Comparison of ENCODE assay signal across 8 mouse cellular contexts in the genomic region with DNA sequence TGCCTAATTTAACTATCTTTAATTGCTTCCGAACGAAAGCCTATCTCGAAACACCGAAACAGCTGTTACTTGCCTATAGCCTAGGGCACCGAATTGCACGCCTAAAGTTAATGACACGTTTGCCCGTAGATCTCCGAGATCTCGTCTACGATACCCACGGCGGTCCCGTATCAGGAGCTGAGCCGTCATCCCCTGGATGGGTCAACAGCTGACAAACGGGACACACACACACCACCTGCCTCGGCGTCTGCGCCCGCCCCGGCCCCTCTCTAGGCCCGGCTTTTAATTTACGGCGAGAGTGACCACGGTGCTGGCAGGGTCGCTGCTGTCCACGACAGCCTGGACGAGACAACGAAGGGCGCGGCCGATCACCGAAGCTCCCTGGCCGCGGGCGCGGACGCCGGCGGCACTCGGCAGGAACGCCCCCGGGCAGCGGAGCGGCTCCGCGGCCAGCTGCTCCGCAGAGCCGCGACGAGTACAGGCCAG. TPM values are rescaled to one million over a fixed set of nuclear protein-coding genes. Genes with fewer than 3 reads are reported as not detected.
DNase-seq lines count a peak whose midpoint lies in the region; ATAC-seq and TF ChIP-seq lines count a peak whose summit lies in the region.

No protein-coding gene starts in this region.

- H3K4me1 ChIP-seq in lung, postnatal 0 days (ENCODE audit: insufficient read depth, low read depth, low read length) = peaks cover 8% of the 10 kb centered on the region
- H3K4me1 ChIP-seq in forebrain, postnatal 0 days (ENCODE audit: insufficient read depth) = peaks cover 4% of the 10 kb centered on the region; the same call in 1 of the 2 replicates
- peaks cover 23% of the 10 kb centered on the region for H3K4me1 ChIP-seq in liver, postnatal 0 days (ENCODE audit: insufficient read depth)

- peak; percentile 40 for ATAC-seq in lung, postnatal 0 days
- ATAC-seq in forebrain, postnatal 0 days = peak; percentile 34
- ATAC-seq in liver, postnatal 0 days = peak; percentile 52

- H3K27ac ChIP-seq in lung, postnatal 0 days (ENCODE audit: low read length) = peak overlapping the region; percentile 76
- H3K27ac ChIP-seq in forebrain, postnatal 0 days (ENCODE audit: low read depth, low read length) = peak overlapping the region; percentile 85
- peak overlapping the region; percentile 95 for H3K27ac ChIP-seq in liver, postnatal 0 days (ENCODE audit: low read depth)

- H3K27me3 ChIP-seq in lung, postnatal 0 days (replicated peaks; ENCODE audit: insufficient read depth, low read length) = no peaks in the 10 kb centered on the region
- no peaks in the 10 kb centered on the region for H3K27me3 ChIP-seq in forebrain, postnatal 0 days (ENCODE audit: insufficient read depth, low read length)
- H3K27me3 ChIP-seq in liver, postnatal 0 days (ENCODE audit: insufficient read depth, low read length) = no peaks in the 10 kb centered on the region

- peak overlapping the region; percentile 82 for H3K4me2 ChIP-seq in lung, postnatal 0 days (replicated peaks; ENCODE audit: low read depth, low read length)
- H3K4me2 ChIP-seq in forebrain, postnatal 0 days (ENCODE audit: low read depth) = peak overlapping the region; percentile 61
- H3K4me2 ChIP-seq in liver, postnatal 0 days (ENCODE audit: low read depth, low read length) = peak overlapping the region; percentile 91

- 0 out of 2 replicates have a peak, but pooled peaks cover 3% of the 10 kb centered on the region for H3K36me3 ChIP-seq in lung, postnatal 0 days (ENCODE audit: insufficient read depth, low read length)
- H3K36me3 ChIP-seq in forebrain, postnatal 0 days (ENCODE audit: insufficient read depth) = no peaks in the 10 kb centered on the region
- H3K36me3 ChIP-seq in liver, postnatal 0 days (replicated peaks; ENCODE audit: insufficient read depth, low read length) = peaks cover under 1% of the 10 kb centered on the region; the same call in 1 of the 2 replicates

- TF ChIP-seq EP300 in lung, postnatal 0 days (IDR thresholded peaks at IDR 0.05) = no peak
- no peak for TF ChIP-seq EP300 in liver, postnatal 0 days (IDR thresholded peaks at IDR 0.05; ENCODE audit: low read depth)

- H3K9ac ChIP-seq in lung, postnatal 0 days (replicated peaks; ENCODE audit: low read depth) = peak overlapping the region; percentile 96
- H3K9ac ChIP-seq in forebrain, postnatal 0 days = peak overlapping the region; percentile 92
- peak overlapping the region; percentile 100 for H3K9ac ChIP-seq in liver, postnatal 0 days (replicated peaks)

- WGBS in lung, postnatal 0 days = 1% methylated on average over 41 of the region's 51 CpGs
- 3% methylated on average over 51 of the region's 51 CpGs for WGBS in forebrain, postnatal 0 days
- under 1% methylated on average over 50 of the region's 51 CpGs for WGBS in liver, postnatal 0 days (ENCODE audit: insufficient replicate concordance)

- peak overlapping the region; percentile 100 for H3K4me3 ChIP-seq in lung, postnatal 0 days (ENCODE audit: low read depth, low read length)
- H3K4me3 ChIP-seq in forebrain, postnatal 0 days (ENCODE audit: low read depth, low read length) = peak overlapping the region; percentile 77
- H3K4me3 ChIP-seq in liver, postnatal 0 days (ENCODE audit: low read depth, low read length) = peak overlapping the region; percentile 99

- no peaks in the 10 kb centered on the region for H3K9me3 ChIP-seq in lung, postnatal 0 days (ENCODE audit: low read length)
- no peaks in the 10 kb centered on the region for H3K9me3 ChIP-seq in forebrain, postnatal 0 days (ENCODE audit: low read length)
- no peaks in the 10 kb centered on the region for H3K9me3 ChIP-seq in liver, postnatal 0 days (ENCODE audit: low read length)

- DNase-seq in adrenal gland, adult 8-10 months = peak; percentile 18
- no peak for DNase-seq in adrenal gland, postnatal 10 days
- peak; percentile 40 for DNase-seq in lung, postnatal 0 days (ENCODE audit: low spot score)
- DNase-seq in lung, postnatal 36 days = no peak
- DNase-seq in forebrain, postnatal 0 days = peak; percentile 22
- DNase-seq in liver, postnatal 0 days = no peak
- no peak for DNase-seq in adrenal gland, adult 2 months
- no peak for DNase-seq in cerebellum, postnatal 36 days

- no peak for TF ChIP-seq CTCF in lung, postnatal 0 days (IDR thresholded peaks at IDR 0.05)
- no peak for TF ChIP-seq CTCF in forebrain, postnatal 0 days (IDR thresholded peaks at IDR 0.05; ENCODE audit: low read depth)
- TF ChIP-seq CTCF in liver, postnatal 0 days (IDR thresholded peaks at IDR 0.05; ENCODE audit: low read depth) = no peak

RNA-seq across cellular contexts. Expression of a gene that starts 0.7 kb away (rescaled TPM):
- 10 to 100 TPM; 64.8 to 79.5 (median 78.5) TPM for total RNA-seq in adrenal gland, adult 8-10 months (2022)
- total RNA-seq in adrenal gland, postnatal 10 days (2021) = 10 to 100 TPM; 67.7 to 71.7 TPM
- polyA plus RNA-seq in lung, postnatal 0 days (2015; fragmentation: Nextera tagmentation; extraction: Ambion mirVana) = 159 and 168 TPM in 2 replicates
- total RNA-seq in forebrain, postnatal 0 days (2014; rRNA removed) = 115 and 125 TPM in 2 replicates
- 173 and 177 TPM in 2 replicates for polyA plus RNA-seq in forebrain, postnatal 0 days (2015; fragmentation: Nextera tagmentation; extraction: Ambion mirVana)
- 102 TPM in 2 replicates for polyA plus RNA-seq in liver, postnatal 0 days (2015; fragmentation: Nextera tagmentation; extraction: Ambion mirVana)
- total RNA-seq in adrenal gland, adult 2 months (2021) = 10 to 100 TPM; 65.2 to 83.3 TPM
- 6.7 and 8.8 TPM in 2 replicates for polyA plus RNA-seq in adrenal gland, adult 2 months (2012; rRNA removed)

Comparison
In these comparisons a context has a peak if more than half of its experiments do, and no peak if none do; other contexts are left out.
1. DNase-seq: peak in adrenal gland, adult 8-10 months (single experiment), lung, postnatal 0 days (single experiment) and forebrain, postnatal 0 days (single experiment); none in adrenal gland, postnatal 10 days (single experiment), lung, postnatal 36 days (single experiment), liver, postnatal 0 days (single experiment), adrenal gland, adult 2 months (single experiment) and cerebellum, postnatal 36 days (0 of 2).
2. Peak in every context shown above with its lines, with median percentiles within 50 percentile points of each other: ATAC-seq, H3K27ac ChIP-seq, H3K4me2 ChIP-seq, H3K4me3 ChIP-seq and H3K9ac ChIP-seq.